Mouse (Mus musculus) kidney, adult 2 months (tissue): ENCODE data around the gene Ror2.

ENCODE experiments used
- CTCF ChIP-seq: fragments of 200-500 bp; conservative IDR thresholded peaks from 2 replicates; pipeline ENCODE4 v1.5.1; 2011; ENCODE audit warnings: low read depth, mild to moderate bottlenecking, control low read depth, low read length, moderate library complexity, mixed read lengths; ENCODE audit not compliant: insufficient read depth, insufficient read length
- POLR2A ChIP-seq: fragments of 200-500 bp; IDR thresholded peaks from one replicate; pipeline ENCODE4 v1.6.1; 2011; ENCODE audit warnings: low read depth, low read length, control low read depth

DNA sequence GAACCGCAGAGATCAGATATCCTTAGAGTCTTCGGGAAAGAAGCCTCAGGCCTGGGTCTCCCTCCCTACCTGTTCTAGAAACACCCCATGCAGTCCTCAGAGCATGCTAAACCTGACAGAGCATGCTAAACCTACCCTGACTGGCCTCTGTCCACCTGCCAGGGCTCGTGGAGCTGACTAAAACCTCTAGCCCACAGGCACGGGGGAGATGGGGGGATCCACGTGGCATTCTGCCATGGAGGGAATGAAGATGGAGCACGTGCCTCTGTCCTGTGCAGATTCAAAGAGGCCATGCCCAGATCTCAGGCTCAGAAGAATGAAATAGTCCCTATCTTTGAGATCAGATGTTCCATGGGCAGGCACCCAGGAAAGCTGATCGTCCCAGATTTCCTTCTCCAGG lies 168.0 kb downstream of the Ror2 start:
- TF ChIP-seq POLR2A (no peak), CTCF (no peak)
